Mouse (Mus musculus) megakaryocyte progenitor cell, adult 5-6 weeks (primary cell): ENCODE data around the gene Mrpl23. TPM values are rescaled to one million over a fixed set of nuclear protein-coding genes. Genes with fewer than 3 reads are reported as not detected.
A peak's percentile ranks its signal among the peaks of the same experiment; 100 is the strongest.

Experiments
- ATAC-seq: replicated peaks from 2 replicates; pipeline ENCODE4 v1.8.0; 2016; ENCODE audit warnings: mild to moderate bottlenecking, moderate TSS enrichment, inconsistent platforms; ENCODE audit not compliant: poor library complexity
- total RNA-seq, 2 experiments: library from RNA; stranded (forward) in 1 of 2; stranded (reverse) in 1 of 2; fragments of 157-497, 149-512 nt in 1 of 2; fragments of 200-1000 nt in 1 of 2; gene quantifications; 2 replicates each; pipeline versions ENCODE4 v1.2.3 to v1.2.4; 2015 to 2017

Mrpl23 gene
- total RNA-seq, 2 experiments from 2014 or later, result 11.8 to 63.4 TPM

DNA sequence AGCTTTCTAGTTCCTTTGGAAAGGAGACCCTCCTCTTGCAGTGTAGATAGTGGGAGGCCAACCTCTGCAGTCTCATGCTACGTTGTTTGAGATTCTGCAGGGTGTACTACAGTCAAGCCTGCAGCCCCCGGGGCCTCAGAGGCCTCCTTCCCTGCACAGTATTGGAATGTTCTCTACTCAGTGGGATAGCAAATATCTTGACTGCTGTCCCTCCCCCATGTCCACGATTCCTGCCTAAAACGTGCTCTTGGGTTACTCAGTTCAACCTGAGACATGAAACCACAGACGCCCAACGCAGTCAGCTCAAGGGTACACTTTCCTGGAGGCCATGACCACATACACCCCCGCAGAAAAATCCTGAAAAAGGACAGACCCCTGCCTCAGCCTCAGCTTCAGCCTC is 39.9 kb downstream of the Mrpl23 start:
- no peak for ATAC-seq

- no peak for ATAC-seq
Measured at GRCm38 (mm10) chr7:142572992-142573391, 40.5 kb downstream of the Mrpl23 start.

GRCm38 (mm10) chr7:142574155-142574660 is 41.7 kb downstream of the Mrpl23 start:
- no peak for ATAC-seq

GRCm38 (mm10) chr7:142574826-142575351 is 42.4 kb downstream of the Mrpl23 start:
- no peak for ATAC-seq

- ATAC-seq, result no peak
Measured at GRCm38 (mm10) chr7:142575491-142575890, 43.0 kb downstream of the Mrpl23 start.

GRCm38 (mm10) chr7:142575971-142576370 is 43.5 kb downstream of the Mrpl23 start:
- no peak for ATAC-seq

- no peak for ATAC-seq
Measured at GRCm38 (mm10) chr7:142576472-142577326, 44.2 kb downstream of the Mrpl23 start.

DNA sequence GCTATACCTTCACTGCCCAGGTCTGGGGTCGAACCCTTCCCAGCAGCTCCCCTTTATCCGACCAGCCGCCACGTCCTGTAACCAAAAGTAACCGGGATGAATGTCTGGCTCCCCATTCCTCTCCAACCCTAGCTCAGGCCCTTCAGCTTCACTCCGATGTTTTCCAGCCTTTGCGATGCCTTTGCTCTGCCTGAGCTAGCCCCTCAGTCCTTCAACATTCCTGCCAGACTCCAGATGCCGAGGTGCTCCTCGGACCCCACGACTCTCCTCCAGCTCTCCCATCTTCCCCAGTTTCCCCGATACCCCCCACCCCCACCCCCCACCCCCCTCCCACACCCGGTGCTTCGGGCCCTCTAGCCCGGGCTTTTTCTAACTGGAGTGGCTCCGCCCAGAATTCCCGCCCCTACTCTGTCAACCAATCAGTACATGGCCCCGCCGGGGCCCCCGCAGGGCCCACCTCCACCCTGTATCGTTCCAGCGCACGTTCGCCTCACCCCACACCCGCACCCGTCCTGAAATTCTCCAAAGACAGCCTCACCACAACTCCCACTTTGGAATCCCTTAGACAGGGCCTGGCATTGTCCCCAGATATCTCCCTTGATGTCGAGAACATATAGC is 45.4 kb downstream of the Mrpl23 start:
- no peak for ATAC-seq

- ATAC-seq, result no peak
Measured at GRCm38 (mm10) chr7:142579069-142579468, 46.6 kb downstream of the Mrpl23 start.

DNA sequence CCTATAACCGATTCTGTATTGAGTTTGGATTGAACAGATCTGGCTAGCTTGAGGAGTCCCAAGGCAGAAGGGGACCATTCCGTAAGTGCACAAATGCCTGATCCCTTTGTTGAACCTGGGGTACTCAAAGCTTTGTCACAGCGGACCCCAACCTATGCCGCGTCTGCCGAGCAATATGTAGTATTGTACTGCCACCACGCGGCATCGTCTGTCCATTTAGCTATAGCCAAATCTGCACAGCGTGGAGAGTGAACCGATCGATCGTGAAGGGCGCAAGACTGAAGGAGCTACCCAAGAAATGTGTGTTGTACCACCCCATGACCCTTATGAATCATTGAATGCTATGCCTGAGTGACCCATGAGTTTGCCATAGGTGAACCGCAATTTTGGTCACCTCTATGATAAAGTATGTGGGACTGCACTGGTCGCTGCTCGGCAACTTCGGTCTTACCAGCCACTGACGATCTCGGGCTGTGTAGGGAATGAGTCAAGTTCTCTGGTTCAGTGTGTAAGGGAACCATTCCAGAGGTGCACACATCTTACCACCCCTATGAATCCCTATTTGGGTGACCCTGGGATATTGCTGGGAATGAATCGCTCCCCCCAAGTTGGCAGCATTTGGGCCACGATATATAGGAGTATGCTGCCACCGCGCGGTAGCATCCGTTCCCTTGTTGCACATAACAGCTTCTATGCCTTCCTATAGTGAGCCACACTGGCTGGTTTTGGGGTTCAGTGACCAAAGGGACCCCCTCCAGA is 47.8 kb downstream of the Mrpl23 start:
- peak; percentile 63 for ATAC-seq

GRCm38 (mm10) chr7:142581186-142581585 is 48.7 kb downstream of the Mrpl23 start:
- no peak for ATAC-seq

DNA sequence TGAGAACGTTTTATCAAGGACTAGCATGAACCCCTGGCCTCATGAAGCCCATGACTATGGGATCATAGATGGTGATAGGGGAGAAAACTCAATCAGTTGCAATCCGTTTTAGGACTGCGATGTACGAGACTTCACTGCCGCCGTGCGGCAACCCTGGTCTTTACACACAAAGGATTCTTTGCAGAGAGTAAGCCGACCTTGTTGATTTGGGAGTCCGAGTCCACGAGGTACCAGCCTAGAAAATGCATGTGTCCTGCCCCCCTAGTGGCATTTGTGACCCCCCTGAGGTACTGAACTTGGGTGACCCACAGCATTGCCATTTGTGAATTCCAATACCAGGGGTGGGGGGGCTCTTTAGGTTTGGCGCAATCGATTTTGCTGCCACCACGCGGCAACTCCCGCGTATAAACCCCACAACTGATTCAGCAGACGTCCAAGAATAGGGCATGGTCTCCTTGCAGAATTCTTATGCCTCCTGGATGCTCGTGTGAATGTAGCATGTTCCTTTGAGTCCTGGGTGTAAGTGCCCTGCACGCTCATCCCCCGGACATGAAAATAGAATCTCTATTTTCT is 49.3 kb downstream of the Mrpl23 start:
- ATAC-seq, result peak; percentile 47

- ATAC-seq, result no peak
Measured at GRCm38 (mm10) chr7:142584882-142585281, 52.4 kb downstream of the Mrpl23 start.

- ATAC-seq, result no peak
Measured at GRCm38 (mm10) chr7:142585890-142586289, 53.4 kb downstream of the Mrpl23 start.

GRCm38 (mm10) chr7:142588282-142588941 is 55.9 kb downstream of the Mrpl23 start:
- no peak for ATAC-seq

Other genes with a start within 250 kb of the Mrpl23 start
- not detected in 2 replicates for gene Krtap5-1, start 235.6 kb upstream of the Mrpl23 start, total RNA-seq (2015)
- not detected in 2 replicates for gene Krtap5-1, start 235.6 kb upstream of the Mrpl23 start, total RNA-seq (2017)
- not detected in 2 replicates for gene Krtap5-4, start 229.1 kb upstream of the Mrpl23 start, total RNA-seq (2015)
- not detected in 2 replicates for gene Krtap5-4, start 229.1 kb upstream of the Mrpl23 start, total RNA-seq (2017)
- not detected in 2 replicates for gene Ifitm10, start 158.9 kb upstream of the Mrpl23 start, total RNA-seq (2015)
- gene Ifitm10, start 158.9 kb upstream of the Mrpl23 start, total RNA-seq (2017), result not detected in 2 replicates
- not detected in 2 replicates for gene Gm49369, start 150.0 kb upstream of the Mrpl23 start, total RNA-seq (2015)
- 25.2 and 59.0 TPM in 2 replicates for gene Gm49369, start 150.0 kb upstream of the Mrpl23 start, total RNA-seq (2017)
- gene Ctsd, start 144.6 kb upstream of the Mrpl23 start, total RNA-seq (2015), result 115 and 133 TPM in 2 replicates
- gene Ctsd, start 144.6 kb upstream of the Mrpl23 start, total RNA-seq (2017), result 129 and 170 TPM in 2 replicates
- not detected in 2 replicates for gene Syt8, start 97.8 kb upstream of the Mrpl23 start, total RNA-seq (2015)
- not detected in 2 replicates for gene Syt8, start 97.8 kb upstream of the Mrpl23 start, total RNA-seq (2017)
- 6.0 and 8.0 TPM in 2 replicates for gene Tnni2, start 90.9 kb upstream of the Mrpl23 start, total RNA-seq (2015)
- 2.4 and 7.7 TPM in 2 replicates for gene Tnni2, start 90.9 kb upstream of the Mrpl23 start, total RNA-seq (2017)
- gene Lsp1, start 71.9 kb upstream of the Mrpl23 start, total RNA-seq (2015), result 45.9 and 75.5 TPM in 2 replicates
- 65.5 and 67.5 TPM in 2 replicates for gene Lsp1, start 71.9 kb upstream of the Mrpl23 start, total RNA-seq (2017)
- 0.20 TPM in 1 of 2 replicates, not detected in the other for gene Tnnt3, start 33.9 kb upstream of the Mrpl23 start, total RNA-seq (2015)
- gene Tnnt3, start 33.9 kb upstream of the Mrpl23 start, total RNA-seq (2017), result not detected in 2 replicates
- gene Igf2, start 134.1 kb downstream of the Mrpl23 start, total RNA-seq (2015), result not detected in 2 replicates
- gene Igf2, start 134.1 kb downstream of the Mrpl23 start, total RNA-seq (2017), result not detected in 2 replicates
- not detected in 2 replicates for gene Gm49394, start 137.3 kb downstream of the Mrpl23 start, total RNA-seq (2015)
- not detected in 2 replicates for gene Gm49394, start 137.3 kb downstream of the Mrpl23 start, total RNA-seq (2017)
- not detected in 2 replicates for gene Ins2, start 210.7 kb downstream of the Mrpl23 start, total RNA-seq (2015)
- gene Ins2, start 210.7 kb downstream of the Mrpl23 start, total RNA-seq (2017), result not detected in 2 replicates